Mouse (Mus musculus): ENCODE data around the gene Limd2.

Gene Limd2

GRCm38 (mm10) chr11:106160841-106161721, at the start of gene Limd2, which contains the start of gene Gm10840:
Gene Limd2 (minus strand): TSS chr11:106160860.
Gene Gm10840 (plus strand): TSS chr11:106160850.
- WGBS, result 21% methylated on average over 22 of the region's 22 CpGs

DNA sequence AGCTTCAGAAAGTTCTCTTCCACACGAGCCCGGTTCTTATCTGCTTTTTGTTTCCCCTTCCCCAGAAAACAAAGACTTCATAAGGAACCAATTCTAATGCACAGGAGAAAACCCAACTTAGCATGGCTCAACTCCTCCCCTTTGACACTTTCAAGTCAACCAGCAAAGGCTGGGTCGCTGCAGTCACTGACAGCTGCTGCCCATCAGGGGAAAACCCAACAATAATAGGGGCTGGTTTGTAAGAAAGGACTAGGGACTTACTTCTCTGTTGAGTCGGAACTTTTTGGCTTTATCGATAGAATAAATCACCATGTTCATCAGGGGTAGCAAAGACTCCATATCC, 41.4 kb upstream of the Limd2 start, which contains the start of gene Strada:
Strada (minus strand) TSS at position 46 of the 343 bp plus-strand sequence.
- WGBS, result 81% methylated on average over 5 of the region's 5 CpGs

DNA sequence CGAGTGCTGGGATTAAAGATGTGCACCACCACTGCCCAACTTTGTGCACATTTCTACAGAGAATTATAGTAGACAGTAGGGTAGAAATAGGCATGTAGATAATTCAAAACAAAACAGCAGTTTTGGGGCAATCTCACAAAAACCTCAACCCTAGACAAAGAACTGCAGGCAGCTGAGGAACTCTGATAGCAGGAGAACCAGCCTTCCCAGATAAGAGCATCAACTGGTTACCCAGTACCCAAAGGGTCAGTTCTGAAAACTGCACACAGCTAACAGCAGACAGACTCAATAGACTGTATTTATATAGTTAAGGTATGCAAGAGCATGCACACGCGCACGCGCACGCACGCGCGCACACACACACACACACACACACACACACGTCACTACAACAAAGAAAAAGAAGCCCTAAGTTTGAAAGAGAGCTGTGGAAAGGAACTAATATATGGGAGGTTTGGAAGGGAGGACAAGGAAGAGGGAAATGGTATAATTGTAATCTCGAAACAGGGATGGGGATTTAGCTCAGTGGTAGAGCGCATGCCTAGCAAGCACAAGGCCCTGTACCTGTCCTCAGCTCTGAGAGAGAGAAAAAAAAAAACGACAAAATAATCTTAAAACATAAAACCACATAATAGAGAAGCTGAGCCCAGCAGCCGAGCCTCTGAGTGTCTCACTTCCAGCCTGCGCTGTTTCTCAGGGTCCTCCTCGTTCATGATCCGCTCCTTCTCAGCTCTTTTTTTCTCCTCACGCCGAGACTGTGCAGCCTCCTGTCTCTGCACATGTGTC, 40.9 kb upstream of the Limd2 start:
- 91% methylated on average over 19 of the region's 19 CpGs for WGBS

DNA sequence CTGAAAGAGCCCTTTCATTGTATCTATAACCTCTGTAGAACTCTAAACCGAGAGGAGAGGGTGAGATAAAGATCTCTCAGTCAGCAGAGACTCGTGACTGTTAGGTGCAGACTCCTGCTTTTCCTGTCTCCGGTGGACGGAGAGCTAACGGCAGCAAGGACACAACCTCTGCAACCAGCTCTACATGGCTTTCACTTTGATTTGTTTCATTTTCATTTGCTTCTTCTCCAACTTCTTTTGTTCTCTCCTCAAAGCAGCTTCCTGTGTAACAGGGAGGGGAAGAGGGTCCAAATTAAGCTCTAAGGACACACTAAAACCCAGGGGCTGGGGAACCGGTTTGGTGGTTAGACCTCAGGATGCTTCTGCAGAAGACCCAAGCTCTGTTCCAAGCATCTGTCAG, 40.1 kb upstream of the Limd2 start:
- 73% methylated on average over 6 of the region's 6 CpGs for WGBS

GRCm38 (mm10) chr11:106199997-106200396, 39.3 kb upstream of the Limd2 start:
- WGBS, result 79% methylated on average over 7 of the region's 7 CpGs

DNA sequence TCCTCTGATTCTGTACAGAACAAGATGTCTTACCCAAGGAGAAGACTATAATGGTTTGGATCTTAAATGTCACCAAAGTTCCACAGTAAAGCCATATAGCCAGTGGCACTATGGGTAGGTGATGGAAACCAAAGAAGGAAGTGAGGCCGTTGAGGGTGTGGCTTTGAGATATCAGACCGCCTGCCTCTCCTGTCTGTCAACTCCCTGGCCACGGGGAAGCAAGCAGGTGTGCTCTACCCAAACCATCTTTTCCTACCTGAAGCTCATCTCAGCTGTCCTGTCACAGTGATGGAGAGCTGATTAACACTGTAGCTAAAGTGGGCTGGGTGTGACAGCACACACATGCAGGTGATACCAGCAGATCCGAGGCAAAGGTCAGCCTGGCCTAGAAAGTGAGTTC, 37.6 kb upstream of the Limd2 start:
- 92% methylated on average over 4 of the region's 4 CpGs for WGBS

GRCm38 (mm10) chr11:106194891-106195290, 34.2 kb upstream of the Limd2 start:
- 88% methylated on average over 7 of the region's 7 CpGs for whole genome bisulfite sequencing

DNA sequence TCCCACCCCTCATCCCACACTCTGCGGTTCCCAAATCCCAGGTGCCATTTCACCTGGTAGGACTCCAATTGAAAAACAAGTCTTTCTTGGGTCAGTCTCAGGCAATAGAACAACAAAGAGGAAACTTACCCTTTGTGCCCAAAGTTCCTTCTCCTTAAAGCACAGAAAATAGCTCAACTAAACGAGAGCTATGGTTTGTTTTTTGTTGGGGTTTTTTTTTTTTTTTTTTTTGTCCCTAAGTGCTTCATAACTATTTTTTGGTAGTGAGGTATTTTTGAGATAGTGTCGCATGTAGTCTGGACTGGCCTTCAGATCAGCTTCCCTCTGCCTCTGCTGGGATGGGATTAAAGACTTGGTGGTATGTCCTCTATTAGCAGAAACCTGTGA, 33.5 kb upstream of the Limd2 start:
- WGBS, result 16% methylated on average over 3 of the region's 3 CpGs

- WGBS, result under 1% methylated on average over 43 of the region's 44 CpGs
These were observed 32.9 kb upstream of the Limd2 start for GRCm38 (mm10) chr11:106193371-106194154.

DNA sequence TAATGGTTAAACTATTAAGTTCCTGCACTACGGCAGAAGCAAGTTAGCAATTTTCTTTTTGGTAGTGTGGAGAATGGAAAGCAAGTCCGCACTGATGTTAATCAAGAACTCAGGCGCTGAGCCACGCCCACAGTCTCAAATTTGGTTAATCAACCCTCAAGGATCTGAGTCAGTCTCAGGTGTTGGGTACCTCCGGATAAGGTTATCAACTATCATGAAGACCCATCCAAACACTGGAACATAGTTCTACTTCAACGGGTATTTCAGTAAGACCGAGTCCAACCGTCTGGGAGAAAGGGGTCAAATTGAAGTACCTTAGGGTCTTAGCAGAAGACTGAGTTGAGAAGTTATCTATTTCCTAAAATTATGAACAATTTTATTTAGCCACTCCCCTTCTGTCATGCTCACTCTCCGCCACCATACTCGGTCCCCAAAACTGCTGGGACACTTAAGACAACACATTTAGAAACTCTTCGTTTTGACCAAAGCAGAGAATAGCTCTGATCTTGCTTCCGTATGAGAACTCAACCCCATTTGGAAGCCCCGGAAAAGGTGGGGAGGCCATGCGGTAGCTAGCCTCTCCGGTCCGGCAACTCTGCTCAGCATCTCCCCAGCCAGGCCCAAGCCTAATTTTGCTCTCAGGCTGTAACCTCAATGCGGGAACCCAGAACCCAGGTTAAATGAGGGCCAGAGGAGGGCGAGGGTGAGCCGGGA, 32.2 kb upstream of the Limd2 start:
- WGBS, result 8% methylated on average over 19 of the region's 19 CpGs

GRCm38 (mm10) chr11:106192241-106192640, 31.6 kb upstream of the Limd2 start:
- 86% methylated on average over 5 of the region's 5 CpGs for WGBS

DNA sequence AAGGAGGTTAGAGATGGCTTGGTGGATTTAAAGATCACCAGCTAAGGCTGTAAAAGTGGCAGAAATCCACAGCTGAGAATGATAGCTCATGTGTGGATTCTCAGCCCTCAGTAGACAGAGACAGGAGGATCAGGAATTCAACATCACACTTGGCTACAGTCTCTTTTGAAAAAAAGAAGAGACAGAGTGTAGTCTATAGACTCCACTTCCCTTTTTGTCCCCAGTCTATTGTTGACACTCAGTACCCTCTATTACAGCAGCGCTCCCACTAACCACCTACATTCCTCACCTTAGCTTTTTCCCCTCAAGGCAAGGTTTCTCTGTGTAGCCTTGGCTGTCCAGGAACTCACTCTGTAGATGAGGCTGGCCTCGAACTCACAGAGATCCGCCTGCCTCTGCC, 31.1 kb upstream of the Limd2 start:
- 97% methylated on average over 3 of the region's 3 CpGs for WGBS

- WGBS, result 98% methylated on average over 4 of the region's 4 CpGs
These were observed 26.7 kb upstream of the Limd2 start for GRCm38 (mm10) chr11:106187326-106187725.

DNA sequence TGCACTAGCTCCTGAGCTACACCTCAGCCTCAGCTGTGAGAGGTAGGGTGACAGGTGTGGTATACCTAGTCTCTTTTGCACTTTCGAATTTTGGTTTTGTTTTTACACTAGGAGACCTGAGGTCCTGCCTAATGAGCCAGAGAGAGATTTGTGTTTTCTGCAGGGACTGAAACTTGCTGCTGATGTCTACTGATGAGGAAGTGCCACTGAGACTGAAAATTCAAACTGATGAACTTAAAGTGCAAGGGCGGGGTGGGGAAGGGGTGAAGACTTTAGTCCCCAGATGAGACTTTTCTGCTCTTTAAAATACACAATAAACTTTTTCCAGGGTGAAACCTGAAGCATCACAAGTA, 19.8 kb upstream of the Limd2 start:
- 88% methylated on average over 2 of the region's 2 CpGs for WGBS

GRCm38 (mm10) chr11:106179711-106180448, 19.2 kb upstream of the Limd2 start:
- WGBS, result 50% methylated on average over 7 of the region's 7 CpGs

DNA sequence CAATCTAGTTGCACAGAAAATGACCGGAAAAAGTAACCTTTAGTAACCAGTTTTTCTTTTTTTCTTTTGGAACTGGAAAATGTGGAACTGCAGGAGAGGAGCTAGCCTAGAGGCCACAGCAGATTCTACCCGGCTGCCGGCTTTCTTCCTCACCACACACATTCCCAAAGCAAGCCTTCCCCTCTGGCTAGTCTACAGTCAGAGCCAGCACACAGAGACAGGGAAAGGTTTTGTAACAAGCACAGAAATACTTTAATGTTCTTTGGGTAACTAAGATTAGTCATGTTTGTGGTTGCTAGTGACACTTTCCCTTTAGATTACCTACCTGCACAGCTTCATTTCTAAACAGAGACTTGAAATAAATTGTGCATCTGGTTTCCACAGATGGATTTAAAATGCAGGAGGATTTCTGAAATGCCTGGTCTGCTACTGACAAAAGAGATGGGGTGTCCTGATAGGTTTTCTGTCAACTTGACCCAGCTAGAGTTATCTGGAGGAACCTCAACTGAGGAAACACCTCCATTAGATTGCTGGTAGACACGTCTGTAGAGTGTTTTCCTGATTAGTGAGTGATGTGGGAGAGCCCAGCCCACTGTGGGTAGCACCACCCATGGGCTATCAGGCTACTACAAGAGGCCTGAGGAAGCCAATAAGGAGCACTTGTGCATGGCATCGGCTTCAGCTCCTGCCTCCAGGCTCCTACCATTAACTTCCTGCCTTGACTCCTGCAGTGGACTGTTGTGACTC, 17.5 kb upstream of the Limd2 start:
- WGBS, result 64% methylated on average over 5 of the region's 5 CpGs

DNA sequence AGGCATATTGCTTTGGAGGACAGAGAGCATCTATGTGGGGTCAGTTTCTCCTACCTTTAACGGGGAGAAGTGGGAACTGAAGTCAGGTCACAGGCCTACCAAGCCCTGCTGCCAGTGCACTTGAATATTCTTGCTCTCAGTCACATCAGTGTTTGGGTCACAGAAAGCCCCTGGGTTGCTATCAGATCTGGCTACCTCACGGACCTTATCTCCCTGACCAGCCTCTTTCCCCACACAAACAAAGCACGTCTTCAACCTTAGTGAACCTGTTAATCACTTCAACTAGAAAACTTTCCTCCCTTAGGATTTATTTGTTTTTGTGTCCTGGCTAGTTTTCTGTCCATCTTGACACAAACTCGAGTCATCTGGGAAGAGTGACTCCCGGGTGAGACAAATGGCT, 15.7 kb upstream of the Limd2 start:
- WGBS, result 88% methylated on average over 5 of the region's 5 CpGs

GRCm38 (mm10) chr11:106175081-106175480, 14.4 kb upstream of the Limd2 start:
- 47% methylated on average over 3 of the region's 3 CpGs for WGBS

DNA sequence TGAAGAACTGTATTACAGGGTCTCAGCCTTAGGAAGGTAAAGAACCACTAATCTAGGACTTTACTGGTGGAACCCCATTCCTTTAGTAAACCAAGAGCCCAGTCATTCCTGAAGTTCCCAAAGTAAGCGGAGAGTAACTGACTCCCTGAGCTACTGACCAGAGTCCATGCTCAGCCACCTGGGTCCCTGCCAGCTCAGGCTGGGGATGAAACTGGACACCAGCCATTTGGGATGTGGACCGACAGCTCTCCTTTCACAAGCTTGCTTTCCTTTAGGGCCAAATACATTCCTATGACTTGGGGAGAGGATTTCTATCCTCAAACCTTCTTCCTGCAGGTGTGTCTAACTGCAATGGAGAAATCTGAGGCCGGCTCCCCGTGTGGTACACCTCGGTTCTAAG, 13.7 kb upstream of the Limd2 start:
- WGBS, result 90% methylated on average over 5 of the region's 5 CpGs

- WGBS, result 86% methylated on average over 2 of the region's 2 CpGs
These were observed 12.6 kb upstream of the Limd2 start for GRCm38 (mm10) chr11:106173228-106173627.
